Comparison of ENCODE assay signal across 8 mouse cellular contexts in genomic region chrX:57053174-57053992, GRCm38 (mm10). TPM values are rescaled to one million over a fixed set of nuclear protein-coding genes. Genes with fewer than 3 reads are reported as not detected.
A peak's percentile ranks its signal among the peaks of the same experiment; 100 is the strongest.
DNase-seq lines count a peak whose midpoint lies in the region; ATAC-seq and TF ChIP-seq lines count a peak whose summit lies in the region.

Gene Htatsf1, plus strand, starts transcription at chrX:57053583.

- peaks cover 2% of the 10 kb centered on the region for H3K4me1 ChIP-seq in bone marrow, adult 2 months (ENCODE audit: control insufficient read depth, insufficient read depth, low read length)
- no peaks in the 10 kb centered on the region for H3K4me1 ChIP-seq in embryonic facial prominence, embryonic 15.5 days
- no peaks in the 10 kb centered on the region for H3K4me1 ChIP-seq in limb, embryonic 15.5 days

- 15% methylated on average over 81 of the region's 85 CpGs for WGBS in bone marrow, adult 2 months
- whole genome bisulfite sequencing in embryonic facial prominence, embryonic 15.5 days: 22% methylated on average over 70 of the region's 85 CpGs
- 23% methylated on average over 81 of the region's 85 CpGs for WGBS in limb, embryonic 15.5 days

- peak within 1 kb of the TSS; percentile 50 for H3K9ac ChIP-seq in embryonic facial prominence, embryonic 15.5 days
- H3K9ac ChIP-seq in limb, embryonic 15.5 days: peak within 1 kb of the TSS; percentile 61

- peak within 1 kb of the TSS; percentile 48 for H3K4me2 ChIP-seq in embryonic facial prominence, embryonic 15.5 days (replicated peaks)
- H3K4me2 ChIP-seq in limb, embryonic 15.5 days: peak within 1 kb of the TSS; percentile 41

- peak; percentile 8; the same call in 1 of the 2 replicates for TF ChIP-seq POLR2A in bone marrow, adult 2 months (IDR thresholded peaks at IDR 0.05; ENCODE audit: borderline replicate concordance, control insufficient read depth, low read depth, low read length)

- no peaks in the 10 kb centered on the region for H3K27me3 ChIP-seq in embryonic facial prominence, embryonic 15.5 days
- no peaks in the 10 kb centered on the region for H3K27me3 ChIP-seq in limb, embryonic 15.5 days

- peak; percentile 93 for ATAC-seq in embryonic facial prominence, embryonic 15.5 days (ENCODE audit: insufficient number of reproducible peaks, low FRiP score, low TSS enrichment, low read depth)
- ATAC-seq in limb, embryonic 15.5 days (ENCODE audit: insufficient number of reproducible peaks, low FRiP score, low TSS enrichment, low read depth): peak; percentile 94

- H3K36me3 ChIP-seq in embryonic facial prominence, embryonic 15.5 days: 0 out of 2 replicates have a peak, but pooled peaks cover 5% of the 10 kb centered on the region
- no peaks in the 10 kb centered on the region for H3K36me3 ChIP-seq in limb, embryonic 15.5 days

- TF ChIP-seq CTCF in bone marrow, adult 2 months (IDR thresholded peaks at IDR 0.05; ENCODE audit: control insufficient read depth, insufficient read depth, low read length): no peak

- peak within 1 kb of the TSS; percentile 97 for H3K27ac ChIP-seq in bone marrow, adult 2 months (ENCODE audit: control insufficient read depth, insufficient read depth, low read depth, low read length, poor library complexity)
- peak within 1 kb of the TSS; percentile 96 for H3K27ac ChIP-seq in embryonic facial prominence, embryonic 15.5 days (replicated peaks)
- peak within 1 kb of the TSS; percentile 96 for H3K27ac ChIP-seq in limb, embryonic 15.5 days

- H3K4me3 ChIP-seq in bone marrow, adult 2 months (replicated peaks; ENCODE audit: control insufficient read depth, low read depth, low read length): peak within 1 kb of the TSS; percentile 100
- H3K4me3 ChIP-seq in embryonic facial prominence, embryonic 15.5 days (replicated peaks): peak within 1 kb of the TSS; percentile 60
- H3K4me3 ChIP-seq in limb, embryonic 15.5 days: peak within 1 kb of the TSS; percentile 55

- no peaks in the 10 kb centered on the region for H3K9me3 ChIP-seq in embryonic facial prominence, embryonic 15.5 days (replicated peaks)
- H3K9me3 ChIP-seq in limb, embryonic 15.5 days: no peaks in the 10 kb centered on the region

- DNase-seq in 416B (ENCODE audit: low read depth): peak; percentile 83
- DNase-seq in heart, adult 8-10 months (ENCODE audit: low spot score): peak; percentile 73
- peak; percentile 84 for DNase-seq in kidney, adult 9 months
- DNase-seq in monocyte, adult 2 months (ENCODE audit: low read depth in 1 of 2, low spot score in 2 of 2): peak; percentile 39 to 77
- DNase-seq in spleen, postnatal 36 days (ENCODE audit: low spot score in 2 of 2): peak; percentile 71 to 78

RNA-seq across cellular contexts. Expression of gene Htatsf1, which starts in this region (rescaled TPM):
- 24.4 and 34.6 TPM in 2 replicates for polyA plus RNA-seq in bone marrow, adult 2 months (2011; ENCODE audit: insufficient read depth, insufficient read length, low replicate concordance, missing spikeins)
- polyA plus RNA-seq in embryonic facial prominence, embryonic 15.5 days (2015; fragmentation: Nextera tagmentation; extraction: Ambion mirVana): 80.0 and 81.9 TPM in 2 replicates
- total RNA-seq in heart, adult 8-10 months (2022): 10 to 100 TPM; 55.2 to 61.5 (median 59.2) TPM
- 75.4 and 79.5 TPM in 2 replicates for polyA plus RNA-seq in limb, embryonic 15.5 days (2015; fragmentation: Nextera tagmentation; extraction: Ambion mirVana)

Comparison
In these comparisons a context has a peak if more than half of its experiments do, and no peak if none do; other contexts are left out.
1. Peak in every context shown above with its lines: DNase-seq, ATAC-seq, H3K4me3 ChIP-seq and H3K27ac ChIP-seq.